Mouse (Mus musculus) stomach, postnatal 0 days (tissue): ENCODE results near the gene Cav3.

Experiments used
- CTCF ChIP-seq: IDR thresholded peaks from 2 replicates; pipeline ENCODE4 v1.5.1; 2016; ENCODE audit warnings: antibody characterized with exemption, low read depth, mild to moderate bottlenecking, moderate library complexity
- EP300 ChIP-seq: optimal IDR thresholded peaks from 2 replicates; pipeline ENCODE3; 2016; ENCODE audit warnings: antibody characterized with exemption

DNA sequence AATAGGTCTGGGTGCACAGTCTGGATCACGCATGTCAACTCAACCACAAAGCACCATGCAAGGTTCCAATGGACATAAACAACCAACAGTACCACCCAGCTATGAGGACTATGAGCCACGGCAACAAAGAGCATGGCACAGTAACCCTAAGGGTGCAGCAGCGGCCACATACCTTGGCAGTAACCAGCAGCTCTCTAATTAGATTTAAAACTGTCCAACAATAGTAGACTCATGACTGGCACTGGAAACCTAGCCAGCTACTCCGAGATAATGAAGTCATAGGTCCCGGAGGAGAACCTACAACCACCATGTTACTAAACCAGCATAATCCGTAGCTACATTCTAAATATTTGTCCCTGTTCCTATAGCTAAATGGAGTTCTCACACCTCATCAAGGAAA, 55.3 kb downstream of the Cav3 start:
- TF ChIP-seq CTCF = no peak
- no peak for TF ChIP-seq EP300
